Mouse (Mus musculus): ENCODE data around the gene Palm. TPM values are rescaled to one million over a fixed set of nuclear protein-coding genes. Genes with fewer than 3 reads are reported as not detected.

The Palm gene
- polyA plus RNA-seq, 1 experiment from 2014 or later = 240 TPM

- H3K36me3 ChIP-seq = peaks cover 92% of the 10 kb centered on the region
- no peaks in the 10 kb centered on the region for H3K27me3 ChIP-seq
- H3K27ac ChIP-seq = peak overlapping the region; percentile 46
- no peak for ATAC-seq (ENCODE audit: low FRiP score)
- no peaks in the 10 kb centered on the region for H3K9me3 ChIP-seq
- H3K9ac ChIP-seq = peak overlapping the region; percentile 2; the same call in 1 of the 2 replicates
- no peak overlapping the region for H3K4me3 ChIP-seq
- H3K4me1 ChIP-seq (replicated peaks) = peaks cover 72% of the 10 kb centered on the region
- 79% methylated on average over 23 of the region's 23 CpGs for WGBS
- no peak overlapping the region for H3K4me2 ChIP-seq
Measured at GRCm38 (mm10) chr10:79862049-79862788, 68.8 kb downstream of the Palm start.

GRCm38 (mm10) chr10:79862925-79863324 is 69.6 kb downstream of the Palm start:
- H3K4me1 ChIP-seq (replicated peaks) = peaks cover 69% of the 10 kb centered on the region

GRCm38 (mm10) chr10:79864351-79865188 is 71.2 kb downstream of the Palm start:
- Histone ChIP-seq H3K4me2 (no peak overlapping the region), H3K4me3 (no peak overlapping the region), H3K27me3 (no peaks in the 10 kb centered on the region), H3K4me1 (replicated peaks) (peaks cover 62% of the 10 kb centered on the region), H3K9me3 (no peaks in the 10 kb centered on the region), H3K36me3 (peaks cover 88% of the 10 kb centered on the region), H3K9ac (0 out of 2 replicates have a peak overlapping the region, but pooled peaks have one; percentile 46), H3K27ac (peak overlapping the region; percentile 61)
- 0 out of 2 replicates have a peak, but pooled peaks have one; percentile 17 for ATAC-seq (ENCODE audit: low FRiP score)
- WGBS = 58% methylated on average over 10 of the region's 10 CpGs

More at GRCm38 (mm10) chr10:79862925-79863324, 69.6 kb downstream of the Palm start:
- H3K27me3 ChIP-seq = no peaks in the 10 kb centered on the region
- no peaks in the 10 kb centered on the region for H3K9me3 ChIP-seq
- H3K9ac ChIP-seq = no peak overlapping the region
- H3K27ac ChIP-seq = 0 out of 2 replicates have a peak overlapping the region, but pooled peaks have one; percentile 46
- no peak for ATAC-seq (ENCODE audit: low FRiP score)
- H3K4me3 ChIP-seq = no peak overlapping the region
- no peak overlapping the region for H3K4me2 ChIP-seq
- peaks cover 88% of the 10 kb centered on the region for H3K36me3 ChIP-seq
- 78% methylated on average over 10 of the region's 10 CpGs for WGBS

GRCm38 (mm10) chr10:79865189-79865601 is 71.8 kb downstream of the Palm start:
- Histone ChIP-seq H3K9ac (0 out of 2 replicates have a peak overlapping the region, but pooled peaks have one; percentile 46), H3K27me3 (no peaks in the 10 kb centered on the region), H3K4me2 (no peak overlapping the region), H3K4me1 (replicated peaks) (peaks cover 62% of the 10 kb centered on the region), H3K9me3 (no peaks in the 10 kb centered on the region), H3K27ac (peak overlapping the region; percentile 61), H3K4me3 (no peak overlapping the region), H3K36me3 (peaks cover 88% of the 10 kb centered on the region)
- WGBS = 70% methylated on average over 12 of the region's 12 CpGs
- ATAC-seq (ENCODE audit: low FRiP score) = no peak

GRCm38 (mm10) chr10:79865801-79866295 is 72.5 kb downstream of the Palm start:
- no peak overlapping the region for H3K4me3 ChIP-seq
- no peaks in the 10 kb centered on the region for H3K27me3 ChIP-seq
- H3K4me1 ChIP-seq (replicated peaks) = peaks cover 64% of the 10 kb centered on the region
- H3K27ac ChIP-seq = peak overlapping the region; percentile 61
- H3K4me2 ChIP-seq = no peak overlapping the region
- no peaks in the 10 kb centered on the region for H3K9me3 ChIP-seq
- peak overlapping the region; percentile 46; the same call in 1 of the 2 replicates for H3K9ac ChIP-seq
- ATAC-seq (ENCODE audit: low FRiP score) = peak; percentile 5; the same call in 1 of the 2 replicates
- H3K36me3 ChIP-seq = peaks cover 86% of the 10 kb centered on the region
- 72% methylated on average over 19 of the region's 19 CpGs for WGBS

- 0 out of 2 replicates have a peak overlapping the region, but pooled peaks have one; percentile 8 for H3K9ac ChIP-seq
- no peak overlapping the region for H3K4me2 ChIP-seq
- peaks cover 86% of the 10 kb centered on the region for H3K36me3 ChIP-seq
- no peaks in the 10 kb centered on the region for H3K27me3 ChIP-seq
- ATAC-seq (ENCODE audit: low FRiP score) = no peak
- H3K4me1 ChIP-seq (replicated peaks) = peaks cover 66% of the 10 kb centered on the region
- H3K9me3 ChIP-seq = no peaks in the 10 kb centered on the region
- H3K27ac ChIP-seq = 0 out of 2 replicates have a peak overlapping the region, but pooled peaks have one; percentile 61
- no peak overlapping the region for H3K4me3 ChIP-seq
- 82% methylated on average over 11 of the region's 11 CpGs for WGBS
Measured at GRCm38 (mm10) chr10:79866601-79867000, 73.2 kb downstream of the Palm start.

Small RNA genes within 50 kb of the gene (microRNA-seq; reads per million reads assigned to microRNA genes)
- not detected for gene Mir6910

Other genes with a start within 250 kb of the Palm start
- gene Mier2, start 238.4 kb upstream of the Palm start, polyA plus RNA-seq (2015; fragmentation: Nextera tagmentation; extraction: Ambion mirVana) = 52.4 and 57.1 TPM in 2 replicates
- not detected in 2 replicates for gene Theg, start 206.2 kb upstream of the Palm start, polyA plus RNA-seq (2015; fragmentation: Nextera tagmentation; extraction: Ambion mirVana)
- 0.17 and 0.27 TPM in 2 replicates for gene C2cd4c, start 179.5 kb upstream of the Palm start, polyA plus RNA-seq (2015; fragmentation: Nextera tagmentation; extraction: Ambion mirVana)
- gene Shc2, start 155.7 kb upstream of the Palm start, polyA plus RNA-seq (2015; fragmentation: Nextera tagmentation; extraction: Ambion mirVana) = 24.5 and 26.5 TPM in 2 replicates
- not detected in 2 replicates for gene Odf3l2, start 147.8 kb upstream of the Palm start, polyA plus RNA-seq (2015; fragmentation: Nextera tagmentation; extraction: Ambion mirVana)
- gene Madcam1, start 129.0 kb upstream of the Palm start, polyA plus RNA-seq (2015; fragmentation: Nextera tagmentation; extraction: Ambion mirVana) = 0.87 and 0.88 TPM in 2 replicates
- gene Tpgs1, start 124.2 kb upstream of the Palm start, polyA plus RNA-seq (2015; fragmentation: Nextera tagmentation; extraction: Ambion mirVana) = 86.5 and 93.4 TPM in 2 replicates
- 92.7 and 100 TPM in 2 replicates for gene Cdc34, start 111.4 kb upstream of the Palm start, polyA plus RNA-seq (2015; fragmentation: Nextera tagmentation; extraction: Ambion mirVana)
- 1.1 and 1.4 TPM in 2 replicates for gene Gzmm, start 104.6 kb upstream of the Palm start, polyA plus RNA-seq (2015; fragmentation: Nextera tagmentation; extraction: Ambion mirVana)
- 690 and 717 TPM in 2 replicates for gene Bsg, start 89.1 kb upstream of the Palm start, polyA plus RNA-seq (2015; fragmentation: Nextera tagmentation; extraction: Ambion mirVana)
- gene Hcn2, start 76.9 kb upstream of the Palm start, polyA plus RNA-seq (2015; fragmentation: Nextera tagmentation; extraction: Ambion mirVana) = 0.43 and 0.64 TPM in 2 replicates
- 37.1 and 42.4 TPM in 2 replicates for gene Polrmt, start 47.0 kb upstream of the Palm start, polyA plus RNA-seq (2015; fragmentation: Nextera tagmentation; extraction: Ambion mirVana)
- 1.00 and 2.1 TPM in 2 replicates for gene Fgf22, start 38.5 kb upstream of the Palm start, polyA plus RNA-seq (2015; fragmentation: Nextera tagmentation; extraction: Ambion mirVana)
- 87.9 and 90.7 TPM in 2 replicates for gene Rnf126, start 26.6 kb upstream of the Palm start, polyA plus RNA-seq (2015; fragmentation: Nextera tagmentation; extraction: Ambion mirVana)
- gene Fstl3, start 16.3 kb upstream of the Palm start, polyA plus RNA-seq (2015; fragmentation: Nextera tagmentation; extraction: Ambion mirVana) = 1.3 and 1.4 TPM in 2 replicates
- 0.18 TPM in 1 of 2 replicates, not detected in the other for gene Prss57, start 2.6 kb upstream of the Palm start, polyA plus RNA-seq (2015; fragmentation: Nextera tagmentation; extraction: Ambion mirVana)
- gene Misp, start 27.4 kb downstream of the Palm start, polyA plus RNA-seq (2015; fragmentation: Nextera tagmentation; extraction: Ambion mirVana) = 0.84 and 1.0 TPM in 2 replicates
- gene Ptbp1, start 60.9 kb downstream of the Palm start, polyA plus RNA-seq (2015; fragmentation: Nextera tagmentation; extraction: Ambion mirVana) = 84.7 and 86.0 TPM in 2 replicates
- gene Prtn3, start 80.9 kb downstream of the Palm start, polyA plus RNA-seq (2015; fragmentation: Nextera tagmentation; extraction: Ambion mirVana) = 13.9 and 15.6 TPM in 2 replicates
- 396 and 407 TPM in 2 replicates for gene Plppr3, start 81.1 kb downstream of the Palm start, polyA plus RNA-seq (2015; fragmentation: Nextera tagmentation; extraction: Ambion mirVana)
- 0.34 TPM in 1 of 2 replicates, not detected in the other for gene Elane, start 92.7 kb downstream of the Palm start, polyA plus RNA-seq (2015; fragmentation: Nextera tagmentation; extraction: Ambion mirVana)
- gene Cfd, start 97.3 kb downstream of the Palm start, polyA plus RNA-seq (2015; fragmentation: Nextera tagmentation; extraction: Ambion mirVana) = not detected in 2 replicates
- 55.3 and 58.3 TPM in 2 replicates for gene Med16, start 115.4 kb downstream of the Palm start, polyA plus RNA-seq (2015; fragmentation: Nextera tagmentation; extraction: Ambion mirVana)
- gene Gm26602, start 117.3 kb downstream of the Palm start, polyA plus RNA-seq (2015; fragmentation: Nextera tagmentation; extraction: Ambion mirVana) = 20.6 and 22.0 TPM in 2 replicates
- 2.1 and 2.3 TPM in 2 replicates for gene Kiss1r, start 123.4 kb downstream of the Palm start, polyA plus RNA-seq (2015; fragmentation: Nextera tagmentation; extraction: Ambion mirVana)
- gene R3hdm4, start 127.6 kb downstream of the Palm start, polyA plus RNA-seq (2015; fragmentation: Nextera tagmentation; extraction: Ambion mirVana) = 243 and 256 TPM in 2 replicates
- gene Arid3a, start 133.5 kb downstream of the Palm start, polyA plus RNA-seq (2015; fragmentation: Nextera tagmentation; extraction: Ambion mirVana) = 3.5 and 4.0 TPM in 2 replicates
- 77.4 and 77.9 TPM in 2 replicates for gene Wdr18, start 166.6 kb downstream of the Palm start, polyA plus RNA-seq (2015; fragmentation: Nextera tagmentation; extraction: Ambion mirVana)
- 0.61 and 0.65 TPM in 2 replicates for gene Grin3b, start 177.1 kb downstream of the Palm start, polyA plus RNA-seq (2015; fragmentation: Nextera tagmentation; extraction: Ambion mirVana)
- gene Tmem259, start 190.8 kb downstream of the Palm start, polyA plus RNA-seq (2015; fragmentation: Nextera tagmentation; extraction: Ambion mirVana) = 16.0 and 16.3 TPM in 2 replicates
- gene Cnn2, start 195.0 kb downstream of the Palm start, polyA plus RNA-seq (2015; fragmentation: Nextera tagmentation; extraction: Ambion mirVana) = 43.7 and 53.1 TPM in 2 replicates
- gene Abca7, start 202.9 kb downstream of the Palm start, polyA plus RNA-seq (2015; fragmentation: Nextera tagmentation; extraction: Ambion mirVana) = 5.2 and 6.1 TPM in 2 replicates
- gene Arhgap45, start 223.1 kb downstream of the Palm start, polyA plus RNA-seq (2015; fragmentation: Nextera tagmentation; extraction: Ambion mirVana) = 2.5 and 2.8 TPM in 2 replicates
- gene Polr2e, start 246.2 kb downstream of the Palm start, polyA plus RNA-seq (2015; fragmentation: Nextera tagmentation; extraction: Ambion mirVana) = 150 and 154 TPM in 2 replicates